Mouse (Mus musculus) C2C12 (cell line): ENCODE data around the gene Abcc12.

Experiments used
- CEBPB ChIP-seq: IDR thresholded peaks from one replicate; pipeline ENCODE4 v1.6.1; 2011; ENCODE audit warnings: low read depth, mild to moderate bottlenecking, control low read depth, moderate library complexity
- CTCF ChIP-seq: IDR thresholded peaks from one replicate; pipeline ENCODE4 v1.5.1; 2011; ENCODE audit not compliant: control insufficient read depth, insufficient read depth, insufficient read length
- MAX ChIP-seq: IDR thresholded peaks from one replicate; pipeline ENCODE4 v1.6.1; 2011; ENCODE audit warnings: mild to moderate bottlenecking, control low read depth
- MYOD1 ChIP-seq: IDR thresholded peaks from one replicate; pipeline ENCODE4 v1.6.1; 2011; ENCODE audit warnings: low read depth; ENCODE audit not compliant: control insufficient read depth, insufficient read length
- MYOG ChIP-seq: IDR thresholded peaks from one replicate; pipeline ENCODE4 v1.6.1; 2011; ENCODE audit not compliant: control insufficient read depth, insufficient read length; ENCODE audit errors: extremely low read depth
- USF1 ChIP-seq: IDR thresholded peaks from one replicate; pipeline ENCODE4 v1.6.1; 2011; ENCODE audit warnings: low read depth, mild to moderate bottlenecking, control low read depth, moderate library complexity

DNA sequence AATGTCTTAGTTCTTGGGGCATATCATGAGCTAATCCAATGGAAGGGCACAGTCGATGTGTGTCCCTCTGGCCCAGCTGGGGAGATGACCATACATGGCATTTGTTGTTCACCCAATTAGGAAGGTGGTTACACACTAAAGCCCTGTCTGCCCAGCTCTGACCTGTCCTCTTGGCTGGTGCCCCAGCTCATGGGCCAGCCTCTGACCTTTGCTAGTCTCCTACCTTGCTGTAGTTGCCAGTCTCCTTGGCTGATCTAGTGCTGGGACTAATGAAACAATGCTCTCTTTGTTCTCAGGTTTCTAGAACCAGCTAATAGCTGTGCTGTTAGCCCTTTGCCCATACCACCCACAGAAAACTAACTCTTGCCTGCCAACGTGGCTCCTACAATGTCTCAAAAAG is 22.7 kb upstream of the Abcc12 start:
- no peak for TF ChIP-seq CTCF
- no peak for TF ChIP-seq USF1
- no peak for TF ChIP-seq MYOD1
- no peak for TF ChIP-seq MYOG
- TF ChIP-seq CEBPB = no peak
- TF ChIP-seq MAX = no peak
